Mouse (Mus musculus) adrenal gland, adult 10 weeks (tissue): Measurements from ENCODE around the gene Kcnab3. TPM values are rescaled to one million over a fixed set of nuclear protein-coding genes. Genes with fewer than 3 reads are reported as not detected.

Experiments used
- polyA plus RNA-seq: library from polyadenylated mRNA; stranded (reverse); fragments of 350-450 nt; fragmentation: Illumina TruSeq; extraction: RNeasy Lipid Tissue Mini Kit (QIAGEN cat#74804); gene quantifications from one replicate; pipeline ENCODE4 v1.2.3, GENCODE M21; 2014; ENCODE audit warnings: low read depth, low replicate concordance

The Kcnab3 gene
- 14.0 TPM for polyA plus RNA-seq

GRCm38 (mm10) chr11:69325628-69326407 is at the start of gene Kcnab3:
Gene Kcnab3, plus strand, starts transcription at chr11:69326258.

GRCm38 (mm10) chr11:69323667-69324111 is 2.4 kb upstream of the Kcnab3 start, which contains the start of the genes Cntrob and Trappc1:
Gene Cntrob, minus strand, starts transcription at chr11:69323775.
Gene Trappc1, plus strand, starts transcription at chr11:69323980.

DNA sequence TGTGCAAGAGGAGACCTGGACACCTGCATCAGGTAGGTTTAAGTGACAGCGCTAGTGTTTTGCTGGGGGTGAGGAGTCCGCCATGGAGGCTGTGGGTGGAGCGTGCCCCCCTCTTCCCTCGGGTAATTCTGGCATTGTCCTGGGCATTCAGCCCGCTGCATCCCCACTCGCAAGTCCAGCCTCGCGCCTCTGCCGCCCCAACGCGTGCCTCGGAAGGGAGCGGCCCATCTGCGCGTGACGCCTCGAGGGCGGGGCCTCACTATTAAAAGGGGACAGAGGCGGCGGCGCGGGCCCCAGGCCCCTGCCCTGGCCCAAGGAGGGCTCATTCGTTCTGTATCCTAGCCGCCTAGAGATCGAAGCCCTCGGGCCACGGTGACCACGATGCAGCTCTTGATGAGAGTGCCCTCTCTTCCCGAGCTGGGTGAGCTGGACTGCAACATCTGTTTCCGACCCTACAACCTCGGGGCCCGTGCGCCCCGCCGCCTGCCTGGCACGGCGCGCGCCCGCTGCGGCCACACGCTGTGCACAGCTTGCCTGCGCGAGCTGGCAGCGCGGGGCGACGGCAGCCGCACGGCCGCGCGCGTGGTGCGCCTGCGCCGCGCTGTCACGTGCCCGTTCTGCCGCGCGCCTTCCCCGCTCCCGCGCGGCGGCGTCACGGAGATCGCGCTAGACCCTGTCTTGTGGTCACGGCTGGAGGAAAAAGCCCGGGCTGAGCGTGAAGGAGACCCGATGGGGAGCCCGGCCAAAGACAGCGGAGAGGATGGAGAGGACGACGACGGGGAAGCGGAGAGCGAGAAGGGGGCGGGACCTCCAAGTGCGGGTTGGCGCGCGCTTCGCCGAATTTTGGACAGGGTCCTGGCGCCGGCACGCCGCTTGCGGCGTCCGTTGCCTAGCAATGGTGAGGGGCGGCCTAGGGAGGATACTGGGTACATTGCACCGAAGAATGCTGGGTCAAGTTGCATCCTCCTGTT is 14.4 kb downstream of the Kcnab3 start, which contains the start of gene Rnf227:
TSS of gene Rnf227 (plus strand) at position 301 of the 971 bp plus-strand sequence.

GRCm38 (mm10) chr11:69369215-69369989 is 43.3 kb downstream of the Kcnab3 start, which contains the start of gene Chd3:
Gene Chd3, minus strand, starts transcription at chr11:69369406.

Other genes with a start within 250 kb of the Kcnab3 start
- 120 TPM for gene Vamp2, start 237.8 kb upstream of the Kcnab3 start, polyA plus RNA-seq
- 0.58 TPM for gene Per1, start 231.0 kb upstream of the Kcnab3 start, polyA plus RNA-seq
- gene Hes7, start 205.9 kb upstream of the Kcnab3 start, polyA plus RNA-seq: not detected
- not detected for gene 9130213A22Rik, start 203.7 kb upstream of the Kcnab3 start, polyA plus RNA-seq
- gene Aloxe3, start 200.4 kb upstream of the Kcnab3 start, polyA plus RNA-seq: 0.17 TPM
- gene Alox12b, start 169.3 kb upstream of the Kcnab3 start, polyA plus RNA-seq: not detected
- not detected for gene Alox8, start 128.4 kb upstream of the Kcnab3 start, polyA plus RNA-seq
- gene Gucy2e, start 89.2 kb upstream of the Kcnab3 start, polyA plus RNA-seq: not detected
- gene Cntrob, start 2.5 kb upstream of the Kcnab3 start, polyA plus RNA-seq: 1.8 TPM
- gene Trappc1, start 2.3 kb upstream of the Kcnab3 start, polyA plus RNA-seq: 58.0 TPM
- 15.8 TPM for gene Rnf227, start 14.2 kb downstream of the Kcnab3 start, polyA plus RNA-seq
- gene Chd3, start 43.1 kb downstream of the Kcnab3 start, polyA plus RNA-seq: 10.1 TPM
- gene Naa38, start 69.2 kb downstream of the Kcnab3 start, polyA plus RNA-seq: 7.9 TPM
- gene Cyb5d1, start 69.4 kb downstream of the Kcnab3 start, polyA plus RNA-seq: 62.7 TPM
- gene Tmem88, start 72.0 kb downstream of the Kcnab3 start, polyA plus RNA-seq: 1.5 TPM
- gene Kdm6b, start 87.4 kb downstream of the Kcnab3 start, polyA plus RNA-seq: 3.8 TPM
- not detected for gene Dnah2, start 222.9 kb downstream of the Kcnab3 start, polyA plus RNA-seq
- 0.29 TPM for gene Efnb3, start 233.9 kb downstream of the Kcnab3 start, polyA plus RNA-seq